Mouse (Mus musculus) bone marrow, adult 2 months (tissue): ENCODE measurements around the gene Wfdc1.

Experiments
- CTCF ChIP-seq: fragments of 200-500 bp; IDR thresholded peaks from 2 replicates; pipeline ENCODE4 v1.5.1; 2011; ENCODE audit warnings: low read length, control low read depth; ENCODE audit not compliant: control insufficient read depth, insufficient read depth
- POLR2A ChIP-seq: fragments of 200-500 bp; IDR thresholded peaks from 2 replicates; pipeline ENCODE4 v1.6.1; 2011; ENCODE audit warnings: low read depth, mild to moderate bottlenecking, control low read depth, low read length, borderline replicate concordance; ENCODE audit not compliant: control insufficient read depth

- TF ChIP-seq CTCF, result no peak
- TF ChIP-seq POLR2A, result no peak
Measured at GRCm38 (mm10) chr8:119661892-119662291, 4.3 kb upstream of the Wfdc1 start.
